Mouse (Mus musculus): ENCODE results near the gene Fam71e1.

GRCm38 (mm10) chr7:44526414-44527154, 30.2 kb downstream of the Fam71e1 start:
- TF ChIP-seq CTCF (conservative IDR thresholded peaks at IDR 0.05; ENCODE audit: insufficient read depth, insufficient read length, low read depth, low read length) (no peak), POLR2A (IDR thresholded peaks at IDR 0.05; ENCODE audit: low read depth, low read length) (no peak)

Data from kidney, adult 2 months (tissue).